Mouse (Mus musculus): ENCODE results near the gene Bcl2l1. TPM values are rescaled to one million over a fixed set of nuclear protein-coding genes. Genes with fewer than 3 reads are reported as not detected.
A peak's percentile ranks its signal among the peaks of the same experiment; 100 is the strongest.

The Bcl2l1 gene
- polyA plus RNA-seq, 1 experiment = 207 TPM

DNA sequence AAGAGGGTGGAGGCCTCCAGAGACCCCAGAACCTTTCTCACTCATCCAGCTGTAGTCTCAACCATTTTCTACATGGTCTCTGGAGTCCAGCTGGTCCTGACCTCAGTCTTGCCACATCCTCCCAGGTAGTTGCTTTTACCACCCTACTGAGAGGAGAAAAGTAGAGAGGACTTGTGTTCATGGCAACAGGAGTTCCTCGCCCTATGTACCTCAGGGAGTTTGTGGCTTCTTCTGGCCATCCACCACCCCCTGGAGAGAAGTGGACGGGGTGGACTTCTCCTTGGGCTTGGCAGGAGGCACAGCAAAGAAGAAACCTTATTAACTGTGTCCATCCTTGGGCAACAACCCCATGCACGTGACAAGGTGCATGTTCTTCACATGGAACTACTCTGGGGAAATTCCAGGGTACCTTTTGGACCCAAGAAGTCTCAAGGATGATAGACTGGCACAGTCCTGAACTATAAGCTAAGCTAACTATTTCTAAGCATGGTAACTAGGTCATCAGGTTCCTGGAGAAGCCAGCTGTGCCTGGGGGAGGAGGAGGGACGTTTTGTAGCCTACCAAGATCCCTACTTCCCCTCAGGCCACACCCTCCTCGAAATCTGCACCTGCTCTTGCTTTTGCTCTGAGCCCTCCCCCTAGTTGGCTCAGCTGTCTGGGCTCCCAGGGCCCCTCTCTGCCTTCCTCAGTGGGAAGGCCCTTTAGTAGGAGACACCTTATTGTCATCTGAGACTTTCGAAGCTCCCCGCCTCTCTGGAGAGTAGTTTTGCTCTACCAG, 15.5 kb downstream of the Bcl2l1 start:
- DNase-seq = peak; percentile 87
- H3K4me3 ChIP-seq (ENCODE audit: control insufficient read depth, insufficient read depth, low read length) = peak overlapping the region; percentile 31
- H3K27me3 ChIP-seq (ENCODE audit: control insufficient read depth, insufficient read depth, low read length) = no peaks in the 10 kb centered on the region
- 31% methylated on average over 7 of the region's 7 CpGs for WGBS
- TF ChIP-seq CTCF (IDR thresholded peaks at IDR 0.05; ENCODE audit: borderline replicate concordance, control insufficient read depth, extremely low read depth, insufficient read depth, low read length, poor library complexity) (peak; percentile 30; the same call in 1 of the 2 replicates), POLR2A (IDR thresholded peaks at IDR 0.05; ENCODE audit: control insufficient read depth, extremely low read depth, insufficient read depth, low read length, poor library complexity) (peak; percentile 40; the same call in 1 of the 2 replicates)
- peak overlapping the region; percentile 99 for H3K27ac ChIP-seq (ENCODE audit: control insufficient read depth, insufficient read depth, low read length)
- H3K4me1 ChIP-seq (replicated peaks; ENCODE audit: control insufficient read depth, insufficient read depth, low read length) = peaks cover 63% of the 10 kb centered on the region
- H3K36me3 ChIP-seq (ENCODE audit: control insufficient read depth, insufficient read depth, low read length) = peaks cover 19% of the 10 kb centered on the region

DNA sequence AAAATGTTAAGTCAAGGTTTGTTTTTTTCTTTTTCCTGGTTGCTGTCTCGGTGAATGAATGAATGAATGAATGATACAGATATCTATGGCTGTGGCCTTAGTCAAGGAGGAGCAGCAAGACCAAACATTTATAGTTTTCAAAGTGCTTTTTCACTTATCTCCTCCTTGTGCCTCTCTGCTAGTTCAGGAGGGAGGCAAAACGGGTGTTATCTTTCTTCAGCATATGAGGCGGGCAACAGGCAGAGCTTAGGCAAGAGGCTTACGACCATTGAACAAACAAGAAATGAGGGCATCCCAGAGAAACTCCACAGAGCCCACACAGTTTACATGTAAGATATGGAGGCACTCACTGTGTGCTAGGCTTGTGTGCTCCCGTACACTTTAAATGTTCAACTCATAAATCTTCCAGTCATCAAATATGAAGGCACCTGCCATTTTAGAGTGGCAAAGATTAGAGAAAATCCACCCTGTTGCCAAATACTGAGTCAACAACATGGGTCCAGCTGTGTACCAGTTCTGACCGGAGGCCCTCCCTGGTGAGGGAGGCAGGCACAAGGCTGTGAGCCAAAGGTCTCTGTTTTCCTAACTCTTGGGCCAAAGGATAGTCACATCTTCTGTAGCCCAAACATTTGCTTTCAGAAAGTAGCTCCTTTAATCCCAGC, 17.2 kb downstream of the Bcl2l1 start:
- peak; percentile 2 for DNase-seq
- Histone ChIP-seq H3K27me3 (ENCODE audit: control insufficient read depth, insufficient read depth, low read length) (no peaks in the 10 kb centered on the region), H3K36me3 (ENCODE audit: control insufficient read depth, insufficient read depth, low read length) (peaks cover 7% of the 10 kb centered on the region), H3K4me1 (replicated peaks; ENCODE audit: control insufficient read depth, insufficient read depth, low read length) (peaks cover 58% of the 10 kb centered on the region), H3K4me3 (ENCODE audit: control insufficient read depth, insufficient read depth, low read length) (no peak overlapping the region), H3K27ac (ENCODE audit: control insufficient read depth, insufficient read depth, low read length) (peak overlapping the region; percentile 46; the same call in 1 of the 2 replicates)
- TF ChIP-seq CTCF (IDR thresholded peaks at IDR 0.05; ENCODE audit: borderline replicate concordance, control insufficient read depth, extremely low read depth, insufficient read depth, low read length, poor library complexity) = no peak
- TF ChIP-seq POLR2A (IDR thresholded peaks at IDR 0.05; ENCODE audit: control insufficient read depth, extremely low read depth, insufficient read depth, low read length, poor library complexity) = no peak
- 89% methylated on average over 6 of the region's 6 CpGs for WGBS

DNA sequence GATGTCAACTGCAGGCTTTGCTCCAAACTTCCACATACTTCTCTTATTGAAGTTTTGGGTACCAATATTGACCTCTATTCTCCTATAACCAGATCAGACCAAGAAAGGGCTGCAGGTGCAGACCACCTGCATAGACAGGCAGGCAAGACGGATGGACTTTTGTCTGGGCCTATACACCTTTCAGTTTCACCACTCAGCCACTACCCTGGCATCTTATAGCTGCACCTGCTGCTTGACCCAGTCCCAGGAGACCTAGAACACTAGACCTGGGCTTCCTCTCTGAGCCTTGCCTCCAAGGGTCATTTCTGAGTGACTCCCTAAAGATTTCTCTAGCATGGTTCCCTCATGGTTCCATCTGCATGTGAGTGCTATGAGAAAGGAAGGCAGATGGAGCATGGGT, 18.3 kb downstream of the Bcl2l1 start:
- H3K36me3 ChIP-seq (ENCODE audit: control insufficient read depth, insufficient read depth, low read length) = no peaks in the 10 kb centered on the region; the same call in 1 of the 2 replicates
- H3K27me3 ChIP-seq (ENCODE audit: control insufficient read depth, insufficient read depth, low read length) = no peaks in the 10 kb centered on the region
- peak; percentile 5 for DNase-seq
- WGBS = 58% methylated on average over 1 of the region's 1 CpGs
- no peak overlapping the region for H3K4me3 ChIP-seq (ENCODE audit: control insufficient read depth, insufficient read depth, low read length)
- H3K4me1 ChIP-seq (replicated peaks; ENCODE audit: control insufficient read depth, insufficient read depth, low read length) = peaks cover 52% of the 10 kb centered on the region
- no peak for TF ChIP-seq POLR2A (IDR thresholded peaks at IDR 0.05; ENCODE audit: control insufficient read depth, extremely low read depth, insufficient read depth, low read length, poor library complexity)
- TF ChIP-seq CTCF (IDR thresholded peaks at IDR 0.05; ENCODE audit: borderline replicate concordance, control insufficient read depth, extremely low read depth, insufficient read depth, low read length, poor library complexity) = no peak
- H3K27ac ChIP-seq (ENCODE audit: control insufficient read depth, insufficient read depth, low read length) = peak overlapping the region; percentile 12; the same call in 1 of the 2 replicates

DNA sequence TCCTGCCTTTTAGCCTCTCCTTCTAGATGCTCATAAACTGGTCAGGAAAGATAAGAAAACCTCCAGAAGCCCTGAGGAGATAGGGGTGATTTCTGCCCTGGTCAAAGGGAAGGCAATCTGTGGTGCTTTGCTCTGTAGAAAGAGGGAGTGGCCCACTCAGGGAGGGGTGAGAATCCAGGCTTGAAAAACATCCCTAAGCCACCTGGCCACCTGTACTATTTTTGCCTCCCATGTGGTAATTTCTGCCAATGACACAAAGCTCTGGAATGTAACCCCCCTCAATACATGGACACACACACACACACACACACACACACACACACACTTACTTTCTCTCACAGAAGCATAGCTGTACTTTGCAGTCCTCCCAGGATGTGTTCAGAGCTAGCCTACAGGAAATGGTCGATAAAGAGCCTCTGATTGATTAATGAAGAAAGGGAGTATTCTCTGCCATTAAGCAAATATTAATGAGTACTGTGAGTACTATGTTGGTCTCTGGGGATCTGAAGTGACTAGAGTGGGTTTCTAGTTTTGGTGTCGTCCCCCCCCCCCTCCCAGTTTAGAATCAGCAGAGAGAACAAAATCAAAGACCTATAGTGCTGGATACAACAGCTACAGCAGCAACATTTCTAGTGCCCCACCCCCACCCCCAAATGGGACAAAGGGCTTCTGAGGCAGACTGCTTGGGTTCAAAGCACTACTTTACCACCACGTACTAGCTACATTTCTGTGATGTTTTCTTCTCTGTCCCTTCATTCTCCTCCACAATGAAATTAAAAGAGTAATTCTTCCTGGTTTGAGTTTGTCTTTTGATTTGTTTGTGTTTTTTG, 20.0 kb downstream of the Bcl2l1 start:
- Histone ChIP-seq H3K27ac (ENCODE audit: control insufficient read depth, insufficient read depth, low read length) (peak overlapping the region; percentile 64), H3K27me3 (ENCODE audit: control insufficient read depth, insufficient read depth, low read length) (no peaks in the 10 kb centered on the region), H3K4me1 (replicated peaks; ENCODE audit: control insufficient read depth, insufficient read depth, low read length) (peaks cover 42% of the 10 kb centered on the region), H3K4me3 (ENCODE audit: control insufficient read depth, insufficient read depth, low read length) (no peak overlapping the region), H3K36me3 (ENCODE audit: control insufficient read depth, insufficient read depth, low read length) (no peaks in the 10 kb centered on the region)
- peak; percentile 7 for DNase-seq
- 40% methylated on average over 3 of the region's 3 CpGs for WGBS
- TF ChIP-seq CTCF (IDR thresholded peaks at IDR 0.05; ENCODE audit: borderline replicate concordance, control insufficient read depth, extremely low read depth, insufficient read depth, low read length, poor library complexity) (no peak), POLR2A (IDR thresholded peaks at IDR 0.05; ENCODE audit: control insufficient read depth, extremely low read depth, insufficient read depth, low read length, poor library complexity) (no peak)

DNA sequence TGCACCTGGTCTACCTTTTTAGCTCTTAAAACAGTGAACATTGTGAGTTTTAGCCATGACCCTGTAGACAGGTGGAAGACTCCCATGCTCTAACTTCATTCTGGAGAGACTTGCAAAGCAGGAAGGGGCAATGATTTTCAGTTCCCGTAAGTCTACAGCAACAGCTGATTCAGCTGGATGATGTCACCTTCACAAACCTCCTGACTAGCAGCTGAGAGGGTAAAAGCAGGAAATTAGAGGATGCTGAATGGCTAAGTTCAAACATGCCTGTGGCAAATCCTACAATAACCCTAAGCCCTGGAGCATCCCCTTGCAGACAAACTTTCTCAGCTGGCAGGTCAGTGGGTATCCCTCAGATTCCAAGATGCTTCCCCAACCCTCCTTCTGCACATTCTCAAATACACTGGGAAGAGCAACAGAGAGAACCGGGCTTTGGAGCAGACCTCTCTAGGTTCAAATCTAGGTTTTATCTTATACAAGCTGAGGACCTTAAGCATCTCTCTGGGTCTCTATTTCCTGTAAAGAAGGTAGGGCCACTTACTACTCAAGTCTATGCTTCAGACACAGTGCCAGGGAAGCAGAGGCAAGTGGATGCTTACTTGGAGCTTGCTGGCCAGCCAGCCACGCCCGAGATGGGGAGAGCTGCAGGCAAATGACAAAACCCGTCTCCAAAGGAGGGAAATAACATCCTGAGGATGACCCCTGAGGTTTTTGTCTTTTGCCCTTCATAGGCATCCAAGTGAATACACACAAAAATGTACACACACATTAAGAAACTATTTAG, 21.2 kb downstream of the Bcl2l1 start:
- no peak for DNase-seq
- TF ChIP-seq POLR2A (IDR thresholded peaks at IDR 0.05; ENCODE audit: control insufficient read depth, extremely low read depth, insufficient read depth, low read length, poor library complexity) = no peak
- TF ChIP-seq CTCF (IDR thresholded peaks at IDR 0.05; ENCODE audit: borderline replicate concordance, control insufficient read depth, extremely low read depth, insufficient read depth, low read length, poor library complexity) = no peak
- Histone ChIP-seq H3K4me1 (replicated peaks; ENCODE audit: control insufficient read depth, insufficient read depth, low read length) (peaks cover 39% of the 10 kb centered on the region), H3K36me3 (ENCODE audit: control insufficient read depth, insufficient read depth, low read length) (peaks cover 9% of the 10 kb centered on the region; the same call in 1 of the 2 replicates), H3K4me3 (ENCODE audit: control insufficient read depth, insufficient read depth, low read length) (no peak overlapping the region), H3K27ac (ENCODE audit: control insufficient read depth, insufficient read depth, low read length) (peak overlapping the region; percentile 71), H3K27me3 (ENCODE audit: control insufficient read depth, insufficient read depth, low read length) (no peaks in the 10 kb centered on the region)
- WGBS = 83% methylated on average over 5 of the region's 5 CpGs
